Comparison of ENCODE assay signal across 14 mouse cellular contexts in the genomic region with DNA sequence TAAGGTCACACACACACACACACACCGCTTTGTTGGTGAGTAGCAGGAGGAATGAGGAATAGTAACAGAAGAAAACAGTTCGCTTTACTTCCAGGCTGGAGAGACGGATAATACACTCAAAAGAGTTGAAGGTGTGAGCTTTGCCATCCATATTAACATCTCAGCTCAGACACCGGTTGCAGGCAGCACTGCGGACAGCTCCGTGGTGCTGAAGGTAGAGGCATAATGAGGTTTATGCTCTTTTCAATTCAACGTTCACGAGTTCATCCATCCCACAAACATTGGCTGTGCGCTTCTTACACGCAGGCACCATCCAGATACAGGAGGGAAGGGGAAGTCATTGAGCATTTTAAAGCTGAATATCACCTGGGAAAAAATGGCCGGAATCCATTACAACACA. TPM values are rescaled to one million over a fixed set of nuclear protein-coding genes. Genes with fewer than 3 reads are reported as not detected.
A peak's percentile ranks its signal among the peaks of the same experiment; 100 is the strongest.
DNase-seq lines count a peak whose midpoint lies in the region; ATAC-seq and TF ChIP-seq lines count a peak whose summit lies in the region.
"Had no signal": no experiment of that assay in that cellular context is flagged by ENCODE, and none has a peak within 500 bp of the region (broad histone marks: within the 10 kb centered on the region; RNA-seq: fewer than 3 reads in every experiment).

No protein-coding gene starts in this region.

- intact Hi-C loops in left cerebral cortex, postnatal 14 days (cut with DNase I), result no loop called here

- H3K36me3 ChIP-seq in forebrain, embryonic 14.5 days (ENCODE audit: control insufficient read depth, insufficient read depth, low read length), result no peaks in the 10 kb centered on the region
- H3K36me3 ChIP-seq in forebrain, postnatal 0 days (ENCODE audit: insufficient read depth), result no peaks in the 10 kb centered on the region
- H3K36me3 ChIP-seq in lung, postnatal 0 days (ENCODE audit: insufficient read depth, low read length), result no peaks in the 10 kb centered on the region
- no peaks in the 10 kb centered on the region for H3K36me3 ChIP-seq in neural tube, embryonic 11.5 days (ENCODE audit: control insufficient read depth, insufficient read depth, low read length)
- H3K36me3 ChIP-seq: heart, embryonic 10.5 days; limb, embryonic 13.5 days had no signal

- H3K4me3 ChIP-seq in forebrain, embryonic 14.5 days (ENCODE audit: low read depth, low read length), result no peak overlapping the region
- H3K4me3 ChIP-seq in forebrain, postnatal 0 days (ENCODE audit: low read depth, low read length), result no peak overlapping the region
- no peak overlapping the region for H3K4me3 ChIP-seq in lung, postnatal 0 days (ENCODE audit: low read depth, low read length)
- H3K4me3 ChIP-seq in neural tube, embryonic 11.5 days (ENCODE audit: low read depth, low read length), result no peak overlapping the region
- H3K4me3 ChIP-seq: forebrain, embryonic 13.5 days; heart, embryonic 10.5 days; limb, embryonic 13.5 days had no signal

- H3K27me3 ChIP-seq in forebrain, embryonic 14.5 days (replicated peaks; ENCODE audit: control insufficient read depth, insufficient read depth, low read length), result no peaks in the 10 kb centered on the region
- H3K27me3 ChIP-seq in forebrain, postnatal 0 days (ENCODE audit: insufficient read depth, low read length), result no peaks in the 10 kb centered on the region
- H3K27me3 ChIP-seq in lung, postnatal 0 days (replicated peaks; ENCODE audit: insufficient read depth, low read length), result no peaks in the 10 kb centered on the region
- H3K27me3 ChIP-seq in neural tube, embryonic 11.5 days (ENCODE audit: control insufficient read depth, insufficient read depth, low read length), result no peaks in the 10 kb centered on the region
- H3K27me3 ChIP-seq: forebrain, embryonic 13.5 days had no signal

- WGBS in forebrain, embryonic 14.5 days, result 28% methylated on average over 11 of the region's 11 CpGs
- 31% methylated on average over 11 of the region's 11 CpGs for whole genome bisulfite sequencing in forebrain, postnatal 0 days
- WGBS in lung, postnatal 0 days, result 22% methylated on average over 11 of the region's 11 CpGs
- 30% methylated on average over 11 of the region's 11 CpGs for WGBS in neural tube, embryonic 11.5 days

- no peak for TF ChIP-seq EP300 in lung, postnatal 0 days (IDR thresholded peaks at IDR 0.05)

- peak; percentile 23 for DNase-seq in forebrain, embryonic 14.5 days (ENCODE audit: low spot score)
- DNase-seq in forebrain, postnatal 0 days, result no peak
- DNase-seq in lung, postnatal 0 days (ENCODE audit: low spot score), result peak; percentile 14
- DNase-seq in lung, adult 18-20 months, result no peak
- DNase-seq in c-Kit-positive CD71-positive TER-119-negative erythroid progenitor cells, embryonic 14.5 days (ENCODE audit: low read depth), result peak; percentile 14
- peak; percentile 55 for DNase-seq in neural tube, embryonic 11.5 days (ENCODE audit: low spot score)
- no peak for DNase-seq in left cerebral cortex, postnatal 14 days (ENCODE audit: low spot score in 2 of 2)
- no peak for DNase-seq in cerebellum, postnatal 4 days (ENCODE audit: low spot score in 2 of 2)
- DNase-seq: adrenal gland, adult 8-10 months; cerebellum, postnatal 36 days had no signal

- no peak overlapping the region for H3K9ac ChIP-seq in forebrain, embryonic 14.5 days (ENCODE audit: low read length)
- H3K9ac ChIP-seq in forebrain, postnatal 0 days, result no peak overlapping the region
- H3K9ac ChIP-seq in lung, postnatal 0 days (replicated peaks; ENCODE audit: low read depth), result no peak overlapping the region
- no peak overlapping the region for H3K9ac ChIP-seq in neural tube, embryonic 11.5 days (ENCODE audit: low read length)
- H3K9ac ChIP-seq: forebrain, embryonic 13.5 days; limb, embryonic 13.5 days had no signal

- H3K9me3 ChIP-seq in forebrain, embryonic 14.5 days (replicated peaks; ENCODE audit: control insufficient read depth, low read length), result no peaks in the 10 kb centered on the region
- no peaks in the 10 kb centered on the region for H3K9me3 ChIP-seq in forebrain, postnatal 0 days (ENCODE audit: low read length)
- no peaks in the 10 kb centered on the region for H3K9me3 ChIP-seq in lung, postnatal 0 days (ENCODE audit: low read length)
- H3K9me3 ChIP-seq in neural tube, embryonic 11.5 days (ENCODE audit: control insufficient read depth, low read length), result no peaks in the 10 kb centered on the region
- H3K9me3 ChIP-seq: forebrain, embryonic 13.5 days; heart, embryonic 10.5 days; limb, embryonic 13.5 days had no signal

- no peak for TF ChIP-seq CTCF in forebrain, postnatal 0 days (IDR thresholded peaks at IDR 0.05; ENCODE audit: low read depth)
- no peak for TF ChIP-seq CTCF in lung, postnatal 0 days (IDR thresholded peaks at IDR 0.05)

- H3K27ac ChIP-seq in forebrain, embryonic 14.5 days (ENCODE audit: low read depth, low read length), result no peak overlapping the region
- H3K27ac ChIP-seq in forebrain, postnatal 0 days (ENCODE audit: low read depth, low read length), result no peak overlapping the region
- no peak overlapping the region for H3K27ac ChIP-seq in lung, postnatal 0 days (ENCODE audit: low read length)
- no peak overlapping the region for H3K27ac ChIP-seq in neural tube, embryonic 11.5 days (ENCODE audit: low read depth, low read length)
- H3K27ac ChIP-seq: forebrain, embryonic 13.5 days; heart, embryonic 10.5 days; limb, embryonic 13.5 days had no signal

- no peak for ATAC-seq in forebrain, embryonic 14.5 days
- no peak for ATAC-seq in forebrain, postnatal 0 days
- ATAC-seq in lung, postnatal 0 days, result no peak
- ATAC-seq in neural tube, embryonic 11.5 days (ENCODE audit: insufficient read depth, low FRiP score, low TSS enrichment), result no peak
- ATAC-seq: forebrain, embryonic 13.5 days had no signal

- no peak overlapping the region for H3K4me2 ChIP-seq in forebrain, embryonic 14.5 days (ENCODE audit: low read length)
- no peak overlapping the region for H3K4me2 ChIP-seq in forebrain, postnatal 0 days (ENCODE audit: low read depth)
- H3K4me2 ChIP-seq in lung, postnatal 0 days (replicated peaks; ENCODE audit: low read depth, low read length), result no peak overlapping the region
- no peak overlapping the region for H3K4me2 ChIP-seq in neural tube, embryonic 11.5 days (ENCODE audit: low read depth)
- H3K4me2 ChIP-seq: forebrain, embryonic 13.5 days; limb, embryonic 13.5 days had no signal

- no peaks in the 10 kb centered on the region for H3K4me1 ChIP-seq in forebrain, embryonic 14.5 days (ENCODE audit: control insufficient read depth, insufficient read depth, low read length)
- H3K4me1 ChIP-seq in forebrain, postnatal 0 days (ENCODE audit: insufficient read depth), result no peaks in the 10 kb centered on the region
- no peaks in the 10 kb centered on the region for H3K4me1 ChIP-seq in lung, postnatal 0 days (ENCODE audit: insufficient read depth, low read depth, low read length)
- H3K4me1 ChIP-seq in neural tube, embryonic 11.5 days (ENCODE audit: control insufficient read depth, insufficient read depth, low read length), result peaks cover 3% of the 10 kb centered on the region; the same call in 1 of the 2 replicates
- H3K4me1 ChIP-seq: forebrain, embryonic 13.5 days; heart, embryonic 10.5 days; limb, embryonic 13.5 days had no signal

RNA-seq across cellular contexts. Expression of a gene that starts 41.2 kb away (rescaled TPM):
- 17.3 and 17.6 TPM in 2 replicates for polyA plus RNA-seq in forebrain, embryonic 14.5 days (2014; fragmentation: Nextera tagmentation; extraction: Ambion mirVana)
- 14.6 and 16.6 TPM in 2 replicates for total RNA-seq in forebrain, postnatal 0 days (2014; rRNA removed)
- polyA plus RNA-seq in forebrain, postnatal 0 days (2015; fragmentation: Nextera tagmentation; extraction: Ambion mirVana), result 38.1 and 49.9 TPM in 2 replicates
- 0.38 and 0.44 TPM in 2 replicates for polyA plus RNA-seq in lung, postnatal 0 days (2015; fragmentation: Nextera tagmentation; extraction: Ambion mirVana)
- polyA plus RNA-seq in neural tube, embryonic 11.5 days (2014; fragmentation: Nextera tagmentation; extraction: Ambion mirVana), result 35.0 and 35.5 TPM in 2 replicates
- 10 to 100 TPM; 77.3 to 88.9 TPM for total RNA-seq in left cerebral cortex, postnatal 14 days (2021)
- total RNA-seq: megakaryocyte-erythroid progenitor cell, adult 5-6 weeks had no signal

RNA-seq across cellular contexts. Expression of a gene that starts 45.7 kb away (rescaled TPM):
- 15.8 and 16.1 TPM in 2 replicates for polyA plus RNA-seq in forebrain, embryonic 14.5 days (2014; fragmentation: Nextera tagmentation; extraction: Ambion mirVana)
- total RNA-seq in forebrain, postnatal 0 days (2014; rRNA removed), result 10.7 and 11.9 TPM in 2 replicates
- 9.1 and 10.9 TPM in 2 replicates for polyA plus RNA-seq in forebrain, postnatal 0 days (2015; fragmentation: Nextera tagmentation; extraction: Ambion mirVana)
- 14.3 and 19.8 TPM in 2 replicates for polyA plus RNA-seq in lung, postnatal 0 days (2015; fragmentation: Nextera tagmentation; extraction: Ambion mirVana)
- polyA plus RNA-seq in neural tube, embryonic 11.5 days (2014; fragmentation: Nextera tagmentation; extraction: Ambion mirVana), result 20.8 and 23.9 TPM in 2 replicates
- total RNA-seq in left cerebral cortex, postnatal 14 days (2021), result 10 to 100 TPM; 14.1 to 15.1 TPM

Comparison
In these comparisons a context has a peak if more than half of its experiments do, and no peak if none do; other contexts are left out.
1. DNase-seq: peak in forebrain, embryonic 14.5 days (single experiment), lung, postnatal 0 days (single experiment), c-Kit-positive CD71-positive TER-119-negative erythroid progenitor cells, embryonic 14.5 days (single experiment) and neural tube, embryonic 11.5 days (single experiment); none in forebrain, postnatal 0 days (single experiment), lung, adult 18-20 months (0 of 2), left cerebral cortex, postnatal 14 days (0 of 2) and cerebellum, postnatal 4 days (0 of 2).
2. RNA of a gene that starts 41.2 kb away (polyA plus RNA-seq): 38.1 to 49.9 TPM in forebrain, postnatal 0 days, 35.0 to 35.5 TPM in neural tube, embryonic 11.5 days and 17.3 to 17.6 TPM in forebrain, embryonic 14.5 days; 0.38 to 0.44 TPM in lung, postnatal 0 days; every median in the first group is over 10 times any median in the second.